Mouse (Mus musculus): ENCODE data around the gene Znrf1.
"Not testable (repeated sequence)": the region's sequence is repeated elsewhere in the genome, so short reads cannot be mapped to it uniquely, and the experiment has no call there.

The Znrf1 gene

GRCm38 (mm10) chr8:111536031-111536977, at the start of gene Znrf1:
TSS of gene Znrf1 (plus strand) at chr8:111536097.
- in situ Hi-C loops (cut with MboI, MseI), result no loop called here

- in situ Hi-C loops (cut with MboI, MseI), result no loop called here
Measured at GRCm38 (mm10) chr8:111490034-111490591, 45.8 kb upstream of the Znrf1 start.

DNA sequence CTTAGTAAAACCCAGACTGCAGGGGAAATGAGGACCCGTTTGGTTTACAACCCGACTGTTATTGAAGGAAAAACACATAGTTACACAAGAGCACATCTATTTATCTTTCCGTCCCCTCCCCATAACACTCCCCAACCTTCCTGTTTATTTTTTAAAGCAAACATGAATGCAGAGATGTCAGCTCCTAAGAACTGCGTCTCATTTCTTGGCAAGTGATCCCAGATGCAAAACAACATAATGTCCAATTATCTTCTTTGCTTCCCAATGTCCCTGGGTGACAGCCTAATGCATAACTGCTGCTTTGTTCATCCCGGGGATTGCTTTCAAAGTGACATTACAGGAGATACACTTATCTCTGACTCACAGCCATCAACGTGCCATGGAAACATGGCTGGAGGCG, 44.7 kb upstream of the Znrf1 start:
- in situ Hi-C loops (cut with MboI, MseI), result no loop called here

GRCm38 (mm10) chr8:111492508-111492907, 43.4 kb upstream of the Znrf1 start:
- in situ Hi-C loops (cut with MboI, MseI), result no loop called here

DNA sequence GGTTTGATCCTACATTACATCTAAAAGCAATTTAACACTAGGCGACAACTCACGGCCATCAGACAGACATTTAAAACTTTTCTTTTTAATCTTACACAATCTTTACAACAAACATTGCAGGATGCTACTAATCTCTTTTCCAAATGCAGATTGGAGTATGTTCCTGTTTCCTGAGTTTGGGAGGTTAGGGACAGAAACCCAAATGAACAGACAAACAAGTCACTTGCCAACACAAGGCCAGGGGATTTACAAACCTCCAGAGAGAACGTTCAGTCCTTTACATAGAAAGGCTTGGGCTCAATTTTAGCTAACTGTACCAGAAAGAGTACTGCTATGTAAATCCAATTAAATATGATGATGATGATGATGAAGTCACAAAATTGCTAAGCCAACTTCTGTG, 42.7 kb upstream of the Znrf1 start:
- in situ Hi-C loops (cut with MboI, MseI), result no loop called here

DNA sequence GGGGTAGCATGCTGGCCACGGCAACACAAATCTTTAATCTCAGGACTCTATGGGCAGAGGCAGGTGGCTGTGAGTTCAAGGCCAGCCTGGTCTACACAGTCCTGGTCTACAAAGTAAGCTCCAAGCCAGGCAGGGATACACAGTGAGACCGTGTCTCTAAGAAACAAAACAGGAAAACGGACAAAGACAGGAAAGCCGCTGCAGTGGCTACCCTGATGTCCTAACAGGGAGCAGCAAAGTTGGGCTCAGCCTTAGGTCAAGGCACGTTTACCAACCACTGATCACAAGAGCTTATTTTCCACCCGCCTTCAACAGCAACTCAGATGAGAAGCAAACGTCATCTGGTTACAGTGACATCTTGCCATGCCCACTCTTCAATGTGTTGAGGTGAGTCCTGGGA, 39.6 kb upstream of the Znrf1 start:
- in situ Hi-C loops (cut with MboI, MseI), result no loop called here

- in situ Hi-C loops (cut with MboI, MseI), result not testable (repeated sequence)
Measured at GRCm38 (mm10) chr8:111498249-111498648, 37.6 kb upstream of the Znrf1 start.

GRCm38 (mm10) chr8:111501724-111502464, 34.0 kb upstream of the Znrf1 start:
- in situ Hi-C loops (cut with MboI, MseI), result no loop called here

- in situ Hi-C loops (cut with MboI, MseI), result no loop called here
Measured at GRCm38 (mm10) chr8:111508566-111508965, 27.3 kb upstream of the Znrf1 start.

DNA sequence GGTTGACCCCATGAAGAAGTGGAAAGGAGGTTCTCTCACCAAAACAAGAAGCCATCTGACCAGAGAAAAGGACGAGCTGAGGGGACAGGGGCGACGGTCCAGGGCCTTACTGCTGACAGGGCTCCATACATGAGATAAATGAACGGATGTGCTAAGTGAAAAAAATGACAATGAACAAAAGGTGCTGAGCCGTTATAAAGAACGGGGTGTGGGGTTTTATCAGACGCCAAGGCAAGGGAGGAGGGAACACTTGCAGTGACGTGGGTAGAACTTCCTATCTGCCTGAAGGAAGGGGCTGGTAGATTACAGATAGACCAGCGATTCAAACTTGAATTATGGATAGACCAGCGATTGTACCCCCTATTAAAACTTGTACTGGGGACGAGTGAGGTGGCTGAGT, 26.6 kb upstream of the Znrf1 start:
- in situ Hi-C loops (cut with MboI, MseI), result no loop called here

- in situ Hi-C loops (cut with MboI, MseI), result no loop called here
Measured at GRCm38 (mm10) chr8:111510401-111510800, 25.5 kb upstream of the Znrf1 start.

DNA sequence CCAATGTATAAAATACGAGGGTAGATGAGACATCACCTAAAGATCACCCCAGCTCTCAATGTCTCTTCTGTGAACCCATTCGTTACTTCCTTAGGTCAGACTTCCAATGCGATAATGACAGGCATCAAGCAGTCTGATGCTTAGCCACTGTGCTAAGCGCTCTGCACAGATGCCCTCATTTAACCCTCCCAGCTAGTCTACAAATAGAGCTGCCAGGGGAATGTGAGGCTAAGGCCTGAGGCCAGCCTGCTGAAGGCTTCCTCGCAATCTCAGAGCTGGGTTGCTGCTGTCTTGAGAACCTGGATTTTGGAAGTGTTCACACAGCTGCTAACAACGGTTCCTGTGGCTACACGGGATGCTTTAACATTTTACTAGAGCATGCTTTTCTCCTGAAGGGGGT, 23.0 kb upstream of the Znrf1 start:
- in situ Hi-C loops (cut with MboI, MseI), result no loop called here

DNA sequence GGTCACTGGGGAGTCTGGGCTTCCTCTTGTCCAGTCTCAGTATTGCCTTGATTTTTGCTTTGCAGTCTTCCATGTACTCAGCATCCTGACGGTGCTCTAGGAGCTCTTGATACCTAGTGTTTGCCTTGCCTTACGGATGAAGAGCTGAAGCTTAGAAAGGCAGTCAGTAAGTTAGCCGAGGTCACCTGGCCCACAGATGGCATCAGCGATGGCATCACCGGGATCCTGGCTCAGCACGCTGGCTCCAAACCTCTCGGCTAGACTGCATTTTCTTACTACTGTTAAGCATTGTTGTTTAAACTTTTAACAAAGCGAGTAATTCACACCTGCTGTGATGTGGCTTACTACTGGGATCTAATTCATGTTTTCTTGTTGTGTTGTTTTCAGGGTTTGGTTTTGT, 22.5 kb upstream of the Znrf1 start:
- in situ Hi-C loops (cut with MboI, MseI), result no loop called here

GRCm38 (mm10) chr8:111516451-111517035, 19.4 kb upstream of the Znrf1 start:
- in situ Hi-C loops (cut with MboI, MseI), result no loop called here

DNA sequence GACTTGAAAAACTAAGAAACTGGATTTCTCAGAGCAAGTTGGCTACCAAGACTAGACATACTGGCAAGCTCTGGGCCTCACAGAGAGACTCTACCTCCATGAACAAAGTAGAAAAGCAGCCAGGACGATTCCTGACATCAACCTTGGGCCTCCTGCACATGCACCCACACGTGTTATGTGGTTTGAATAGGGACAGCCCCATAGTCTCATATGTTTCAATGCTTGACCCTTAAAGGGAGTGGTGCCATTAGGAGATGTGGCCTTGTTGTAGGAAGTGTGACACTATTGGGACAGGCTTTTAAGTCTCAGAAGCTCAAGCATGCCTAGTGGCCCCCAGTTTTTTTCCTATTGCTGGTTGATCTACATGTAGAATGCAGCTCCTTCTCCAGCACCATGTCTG, 18.4 kb upstream of the Znrf1 start:
- in situ Hi-C loops (cut with MboI, MseI), result no loop called here

- in situ Hi-C loops (cut with MboI, MseI), result no loop called here
Measured at GRCm38 (mm10) chr8:111521713-111522429, 14.0 kb upstream of the Znrf1 start, which contains the start of gene Wdr59. TSS of gene Wdr59 (minus strand) at chr8:111522092.

DNA sequence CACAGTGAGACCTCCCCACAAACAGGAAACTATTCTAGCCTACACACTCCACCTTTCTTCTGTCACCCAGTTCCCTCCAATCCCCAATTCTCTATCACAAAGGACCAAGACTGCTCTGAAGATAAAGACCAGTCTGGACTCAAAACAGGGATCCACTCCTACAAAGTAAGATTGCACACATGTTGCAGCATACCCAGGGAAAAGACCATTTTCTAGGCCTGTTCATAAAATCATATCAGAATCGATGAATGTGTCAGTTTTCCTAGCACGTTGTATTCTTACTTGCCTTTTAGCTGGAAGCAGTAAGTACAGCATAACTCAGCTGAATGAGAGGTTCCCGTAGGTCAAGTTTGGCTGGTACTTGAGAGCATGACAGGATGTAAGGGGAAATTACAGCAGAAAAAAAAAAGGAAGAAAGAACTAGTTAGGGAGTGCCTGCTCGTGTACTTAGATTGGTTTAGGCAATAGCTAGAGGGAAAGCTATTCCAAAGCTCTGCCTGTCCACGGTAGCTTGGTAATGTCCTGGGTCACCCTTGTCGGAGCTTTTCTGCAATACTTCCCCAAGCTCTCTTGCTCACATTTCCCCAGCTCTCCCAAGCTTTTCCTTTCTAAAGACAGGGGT, 9.4 kb upstream of the Znrf1 start:
- in situ Hi-C loops (cut with MboI, MseI), result loop anchor here (5.0 kb wide), 1 partner anchor 66 kb away; no protein-coding TSS in a partner anchor

- in situ Hi-C loops (cut with MboI, MseI), result loop anchor here (5.0 kb wide), 1 partner anchor 65 kb away; no protein-coding TSS in a partner anchor
Measured at GRCm38 (mm10) chr8:111527149-111527548, 8.7 kb upstream of the Znrf1 start.

GRCm38 (mm10) chr8:111528071-111528470, 7.8 kb upstream of the Znrf1 start:
- in situ Hi-C loops (cut with MboI, MseI), result loop anchor here (5.0 kb wide), 1 partner anchor 64 kb away; no protein-coding TSS in a partner anchor

DNA sequence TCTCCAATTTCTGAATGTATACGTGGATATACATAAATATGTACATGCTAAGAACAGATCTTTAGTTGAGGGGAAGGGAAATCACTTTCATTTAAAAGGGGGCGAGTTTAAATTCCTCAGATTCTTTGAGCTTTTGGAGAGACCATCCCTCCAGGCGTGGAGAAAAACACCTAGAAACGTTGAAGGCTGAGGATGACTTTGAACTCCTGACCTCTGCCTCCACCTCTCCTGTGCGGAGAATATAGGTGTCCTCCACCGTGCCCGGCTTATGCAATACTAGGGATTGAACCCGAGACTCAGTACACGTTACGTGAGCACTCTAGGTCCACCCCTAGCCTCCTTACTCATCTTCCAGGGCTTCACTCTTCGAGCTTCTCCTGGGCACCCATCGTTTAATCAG, 4.7 kb upstream of the Znrf1 start:
- in situ Hi-C loops (cut with MboI, MseI), result loop anchor here (5.0 kb wide), 1 partner anchor 96 kb away; no protein-coding TSS in a partner anchor

Measured in T-helper 1 cell (primary cell).